17 mouse cellular contexts compared by ENCODE assay signal in the genomic region with DNA sequence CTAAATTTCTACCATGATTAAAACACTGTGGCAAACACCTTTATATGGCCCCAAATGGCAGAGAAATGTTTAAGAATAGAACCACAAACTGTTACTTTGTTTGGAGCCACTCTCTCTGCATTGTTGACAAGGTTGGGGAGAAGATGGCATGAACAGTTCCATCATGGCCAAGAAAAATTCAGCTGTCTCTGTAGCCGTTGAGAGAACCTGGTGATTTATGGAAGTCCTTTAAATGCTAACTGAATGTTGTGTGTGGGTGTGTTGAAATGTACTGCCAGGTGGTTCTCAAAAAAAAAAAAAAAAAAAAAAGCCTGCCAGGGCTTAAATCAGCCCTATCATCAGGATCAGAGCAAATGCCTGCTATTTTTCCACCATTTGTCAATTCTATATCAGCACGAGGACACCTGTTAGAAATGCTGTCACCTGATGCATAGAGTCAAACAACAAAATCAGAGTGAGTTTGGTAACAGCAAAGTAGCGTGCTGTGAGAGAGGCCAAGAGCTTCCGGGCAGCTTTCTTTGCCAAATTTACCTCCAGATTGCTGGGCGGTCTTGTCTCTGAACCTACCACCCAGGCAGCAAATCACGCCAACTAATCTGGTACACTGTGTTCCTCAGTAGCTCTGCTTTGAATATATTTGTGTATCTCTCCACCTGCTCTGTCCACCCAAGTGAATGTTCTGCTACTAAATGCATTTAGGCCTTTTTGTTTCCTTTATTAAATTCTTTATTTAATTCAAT.
DNase-seq lines count a peak whose midpoint lies in the region; ATAC-seq lines count a peak whose summit lies in the region.
"Had no signal": no experiment of that assay in that cellular context is flagged by ENCODE, and none has a peak within 500 bp of the region (broad histone marks: within the 10 kb centered on the region; RNA-seq: fewer than 3 reads in every experiment).

No protein-coding gene starts in this region.

- no peaks in the 10 kb centered on the region for H3K9me3 ChIP-seq in limb, embryonic 10.5 days (replicated peaks)
- H3K9me3 ChIP-seq: embryonic facial prominence, embryonic 13.5 days; forebrain, embryonic 13.5 days; heart, embryonic 15.5 days; hindbrain, embryonic 13.5 days; liver, embryonic 15.5 days; neural tube, embryonic 12.5 days had no signal

- ATAC-seq in cerebellum, adult (ENCODE audit: insufficient number of reproducible peaks, low FRiP score, low TSS enrichment), result peak; percentile 94
- ATAC-seq: forebrain, embryonic 13.5 days had no signal

- no peak overlapping the region for H3K4me3 ChIP-seq in limb, embryonic 10.5 days
- H3K4me3 ChIP-seq: embryonic facial prominence, embryonic 13.5 days; forebrain, embryonic 13.5 days; heart, embryonic 15.5 days; hindbrain, embryonic 13.5 days; liver, embryonic 15.5 days; neural tube, embryonic 12.5 days had no signal

- H3K36me3 ChIP-seq in limb, embryonic 10.5 days, result no peaks in the 10 kb centered on the region
- H3K36me3 ChIP-seq: embryonic facial prominence, embryonic 13.5 days; heart, embryonic 15.5 days; hindbrain, embryonic 13.5 days; liver, embryonic 15.5 days; neural tube, embryonic 12.5 days had no signal

- no peaks in the 10 kb centered on the region for H3K4me1 ChIP-seq in limb, embryonic 10.5 days
- H3K4me1 ChIP-seq: embryonic facial prominence, embryonic 13.5 days; forebrain, embryonic 13.5 days; heart, embryonic 15.5 days; hindbrain, embryonic 13.5 days; liver, embryonic 15.5 days; neural tube, embryonic 12.5 days had no signal

- H3K27me3 ChIP-seq in limb, embryonic 10.5 days (ENCODE audit: low read depth, poor library complexity, severe bottlenecking), result no peaks in the 10 kb centered on the region
- H3K27me3 ChIP-seq: embryonic facial prominence, embryonic 13.5 days; forebrain, embryonic 13.5 days; heart, embryonic 15.5 days; hindbrain, embryonic 13.5 days; liver, embryonic 15.5 days; neural tube, embryonic 12.5 days had no signal

- WGBS in limb, embryonic 10.5 days, result 80% methylated on average over 6 of the region's 6 CpGs

- H3K27ac ChIP-seq in limb, embryonic 10.5 days, result no peak overlapping the region
- H3K27ac ChIP-seq: embryonic facial prominence, embryonic 13.5 days; forebrain, embryonic 13.5 days; heart, embryonic 15.5 days; hindbrain, embryonic 13.5 days; liver, embryonic 15.5 days; neural tube, embryonic 12.5 days had no signal

- DNase-seq in cerebellum, postnatal 4 days (ENCODE audit: low spot score in 2 of 2), result no peak
- DNase-seq in cerebellum, adult 11-12 months, result peak; percentile 96
- DNase-seq in frontal cortex, postnatal 36 days (ENCODE audit: low spot score in 2 of 2), result peak; percentile 42 to 64
- peak; percentile 53 to 62 for DNase-seq in layer of hippocampus, postnatal 36 days
- DNase-seq in limb, embryonic 10.5 days (ENCODE audit: low spot score), result no peak
- no peak for DNase-seq in embryo, embryonic 10.5 days (ENCODE audit: low spot score)
- no peak for DNase-seq in gastrocnemius, postnatal 25 days
- DNase-seq: kidney, adult 8-10 months; lung, postnatal 4 days; midbrain, embryonic 14.5 days had no signal

Comparison
In these comparisons a context has a peak if more than half of its experiments do, and no peak if none do; other contexts are left out.
1. DNase-seq: peak in cerebellum, adult 11-12 months (single experiment), frontal cortex, postnatal 36 days (2 of 2) and layer of hippocampus, postnatal 36 days (2 of 2); none in cerebellum, postnatal 4 days (0 of 2), limb, embryonic 10.5 days (single experiment), embryo, embryonic 10.5 days (single experiment) and gastrocnemius, postnatal 25 days (single experiment).